Mouse (Mus musculus) MN1 (cell line): ENCODE data around the gene Aldh3b2.
A peak's percentile ranks its signal among the peaks of the same experiment; 100 is the strongest.

Experiments used
- DNase-seq: peaks from one replicate; pipeline ENCODE4 v3.0.0-alpha.2; 2016; ENCODE audit warnings: low spot score

Aldh3b2 gene

GRCm38 (mm10) chr19:3972229-3972628 lies at the start of gene Aldh3b2:
Aldh3b2 (plus strand) TSS chr19:3972328.
- no peak for DNase-seq

GRCm38 (mm10) chr19:3922661-3923371 lies 49.3 kb upstream of the Aldh3b2 start:
- no peak for DNase-seq

- DNase-seq: no peak
Measured at GRCm38 (mm10) chr19:3923586-3923985, 48.5 kb upstream of the Aldh3b2 start.

GRCm38 (mm10) chr19:3924190-3924589 lies 47.9 kb upstream of the Aldh3b2 start:
- no peak for DNase-seq

- no peak for DNase-seq
Measured at GRCm38 (mm10) chr19:3924868-3925267, 47.3 kb upstream of the Aldh3b2 start.

GRCm38 (mm10) chr19:3925859-3926258 lies 46.3 kb upstream of the Aldh3b2 start:
- DNase-seq: no peak

GRCm38 (mm10) chr19:3926279-3926678 lies 45.8 kb upstream of the Aldh3b2 start:
- DNase-seq: no peak

GRCm38 (mm10) chr19:3926685-3927084 lies 45.4 kb upstream of the Aldh3b2 start:
- DNase-seq: no peak

- DNase-seq: no peak
Measured at GRCm38 (mm10) chr19:3927989-3928388, 44.1 kb upstream of the Aldh3b2 start.

GRCm38 (mm10) chr19:3928779-3929178 lies 43.3 kb upstream of the Aldh3b2 start:
- no peak for DNase-seq

GRCm38 (mm10) chr19:3929211-3929941 lies 42.8 kb upstream of the Aldh3b2 start, which contains the start of gene Aldh3b1:
Aldh3b1 (minus strand) TSS chr19:3929808.
- DNase-seq: peak; percentile 76

- peak; percentile 76 for DNase-seq
Measured at GRCm38 (mm10) chr19:3930262-3931057, 41.7 kb upstream of the Aldh3b2 start.

GRCm38 (mm10) chr19:3931716-3932115 lies 40.4 kb upstream of the Aldh3b2 start:
- no peak for DNase-seq

- peak; percentile 83 for DNase-seq
Measured at GRCm38 (mm10) chr19:3935032-3935895, 36.9 kb upstream of the Aldh3b2 start, which contains the start of gene Unc93b1. Unc93b1 (plus strand) TSS chr19:3935186.

- peak; percentile 43 for DNase-seq
Measured at GRCm38 (mm10) chr19:3935896-3936850, 36.0 kb upstream of the Aldh3b2 start.

GRCm38 (mm10) chr19:3942315-3942714 lies 29.8 kb upstream of the Aldh3b2 start:
- DNase-seq: no peak

GRCm38 (mm10) chr19:3942986-3943735 lies 29.0 kb upstream of the Aldh3b2 start:
- no peak for DNase-seq

GRCm38 (mm10) chr19:3945872-3946564 lies 26.1 kb upstream of the Aldh3b2 start:
- DNase-seq: no peak

- peak; percentile 63 for DNase-seq
Measured at GRCm38 (mm10) chr19:3946715-3947114, 25.4 kb upstream of the Aldh3b2 start.
